Mouse (Mus musculus): ENCODE results near the gene Gnai3.
A peak's percentile ranks its signal among the peaks of the same experiment; 100 is the strongest.

Gnai3 gene

GRCm38 (mm10) chr3:108164091-108164490 lies 18.1 kb upstream of the Gnai3 start:
- DNase-seq (ENCODE audit: low spot score in 2 of 2), result no peak

- no peak for DNase-seq (ENCODE audit: low spot score in 2 of 2)
Measured at GRCm38 (mm10) chr3:108158383-108159037, 12.6 kb upstream of the Gnai3 start.

GRCm38 (mm10) chr3:108154656-108155055 lies 8.7 kb upstream of the Gnai3 start, which contains the start of gene Gpr61:
Gene Gpr61, minus strand, starts transcription at chr3:108154882.
- no peak for DNase-seq (ENCODE audit: low spot score in 2 of 2)

GRCm38 (mm10) chr3:108152290-108152689 lies 6.3 kb upstream of the Gnai3 start:
- DNase-seq (ENCODE audit: low spot score in 2 of 2), result no peak

- peak; percentile 87 to 94 for DNase-seq (ENCODE audit: low spot score in 2 of 2)
Measured at GRCm38 (mm10) chr3:108147386-108148235, 1.7 kb upstream of the Gnai3 start.

GRCm38 (mm10) chr3:108146671-108147070 lies 725 bp upstream of the Gnai3 start:
- no peak for DNase-seq (ENCODE audit: low spot score in 2 of 2)

- DNase-seq (ENCODE audit: low spot score in 2 of 2), result no peak
Measured at GRCm38 (mm10) chr3:108140786-108141185, 5.2 kb downstream of the Gnai3 start.

GRCm38 (mm10) chr3:108139113-108139512 lies 6.8 kb downstream of the Gnai3 start:
- no peak for DNase-seq (ENCODE audit: low spot score in 2 of 2)

- DNase-seq (ENCODE audit: low spot score in 2 of 2), result no peak
Measured at GRCm38 (mm10) chr3:108134701-108135100, 11.2 kb downstream of the Gnai3 start.

GRCm38 (mm10) chr3:108132484-108132883 lies 13.5 kb downstream of the Gnai3 start:
- DNase-seq (ENCODE audit: low spot score in 2 of 2), result no peak

GRCm38 (mm10) chr3:108131821-108132220 lies 14.1 kb downstream of the Gnai3 start:
- no peak for DNase-seq (ENCODE audit: low spot score in 2 of 2)

- no peak for DNase-seq (ENCODE audit: low spot score in 2 of 2)
Measured at GRCm38 (mm10) chr3:108131216-108131615, 14.7 kb downstream of the Gnai3 start.

- no peak for DNase-seq (ENCODE audit: low spot score in 2 of 2)
Measured at GRCm38 (mm10) chr3:108129804-108130203, 16.1 kb downstream of the Gnai3 start.

- no peak for DNase-seq (ENCODE audit: low spot score in 2 of 2)
Measured at GRCm38 (mm10) chr3:108129367-108129766, 16.6 kb downstream of the Gnai3 start.

- no peak for DNase-seq (ENCODE audit: low spot score in 2 of 2)
Measured at GRCm38 (mm10) chr3:108128520-108128919, 17.4 kb downstream of the Gnai3 start.

GRCm38 (mm10) chr3:108126327-108126726 lies 19.6 kb downstream of the Gnai3 start:
- no peak for DNase-seq (ENCODE audit: low spot score in 2 of 2)

GRCm38 (mm10) chr3:108124131-108124530 lies 21.8 kb downstream of the Gnai3 start:
- no peak for DNase-seq (ENCODE audit: low spot score in 2 of 2)

- no peak for DNase-seq (ENCODE audit: low spot score in 2 of 2)
Measured at GRCm38 (mm10) chr3:108123242-108123641, 22.7 kb downstream of the Gnai3 start.

- no peak for DNase-seq (ENCODE audit: low spot score in 2 of 2)
Measured at GRCm38 (mm10) chr3:108121101-108121500, 24.8 kb downstream of the Gnai3 start.

- no peak for DNase-seq (ENCODE audit: low spot score in 2 of 2)
Measured at GRCm38 (mm10) chr3:108117465-108117864, 28.5 kb downstream of the Gnai3 start.

- no peak for DNase-seq (ENCODE audit: low spot score in 2 of 2)
Measured at GRCm38 (mm10) chr3:108113591-108114289, 32.2 kb downstream of the Gnai3 start.

GRCm38 (mm10) chr3:108112666-108113065 lies 33.3 kb downstream of the Gnai3 start:
- no peak for DNase-seq (ENCODE audit: low spot score in 2 of 2)
